Mouse (Mus musculus) CH12.LX (cell line): ENCODE data around the gene S1pr4. TPM values are rescaled to one million over a fixed set of nuclear protein-coding genes. Genes with fewer than 3 reads are reported as not detected.

Source experiments
- DNase-seq: peaks from one replicate; pipeline ENCODE4 v3.0.0-alpha.2; 2013; ENCODE audit errors: extremely low read depth
- H3K27ac ChIP-seq: 2 replicates; pipeline ENCODE4 v1.5.1; 2012; ENCODE audit warnings: low read depth, mild to moderate bottlenecking, control low read depth, moderate library complexity; ENCODE audit not compliant: insufficient read depth
- H3K27me3 ChIP-seq: replicated peaks from 2 replicates; pipeline ENCODE3; 2012; ENCODE audit warnings: inconsistent platforms
- H3K36me3 ChIP-seq, 2 experiments: replicated peaks in 1 of 2; 2 replicates each; pipeline versions ENCODE3 to v1.6.1; 2012; ENCODE audit warnings: inconsistent platforms in 1 of 2, low read length in 1 of 2, mild to moderate bottlenecking in 1 of 2, mixed read lengths in 1 of 2, moderate library complexity in 1 of 2; ENCODE audit not compliant: control insufficient read depth in 1 of 2, insufficient read depth in 1 of 2
- H3K4me1 ChIP-seq, 2 experiments: 2 replicates each; pipeline ENCODE4 v1.6.1; 2012; ENCODE audit warnings: inconsistent platforms in 1 of 2, moderate library complexity in 1 of 2; ENCODE audit not compliant: insufficient read depth in 2 of 2, control insufficient read depth in 1 of 2
- H3K4me2 ChIP-seq: 2 replicates; pipeline ENCODE4 v1.6.1; 2012; ENCODE audit warnings: low read depth, mild to moderate bottlenecking, control low read depth; ENCODE audit not compliant: poor library complexity, insufficient read depth, severe bottlenecking
- H3K4me3 ChIP-seq, 3 experiments: fragments of 150-350 bp in 1 of 3; sonication (generic) in 1 of 3; replicated peaks in 1 of 3; 2 replicates each; pipeline versions ENCODE3 to v1.5.1; 2011 to 2012; ENCODE audit warnings: low read depth in 2 of 3, low read length in 2 of 3, mild to moderate bottlenecking in 2 of 3, moderate library complexity in 2 of 3, control low read depth in 1 of 3, improper control_type of control experiment in 1 of 3, inconsistent platforms in 1 of 3, mixed read lengths in 1 of 3; ENCODE audit not compliant: poor library complexity in 1 of 3
- H3K79me2 ChIP-seq: replicated peaks from 2 replicates; pipeline ENCODE4 v1.6.1; 2012; ENCODE audit warnings: mild to moderate bottlenecking, moderate library complexity; ENCODE audit not compliant: control insufficient read depth, poor library complexity, insufficient read depth, severe bottlenecking; ENCODE audit errors: extremely low read depth
- H3K9ac ChIP-seq: 2 replicates; pipeline ENCODE4 v1.6.1; 2012; ENCODE audit warnings: low read depth, mild to moderate bottlenecking, control low read depth, moderate library complexity; ENCODE audit not compliant: insufficient read depth
- H3K9me3 ChIP-seq: replicated peaks from 2 replicates; pipeline ENCODE3; 2012; ENCODE audit warnings: low read length, inconsistent platforms, mixed read lengths
- BHLHE40 ChIP-seq: IDR thresholded peaks from 2 replicates; pipeline ENCODE4 v1.6.1; 2011; ENCODE audit warnings: mild to moderate bottlenecking, low read depth, low read length, improper control_type of control experiment
- CHD1 ChIP-seq: IDR thresholded peaks from 2 replicates; pipeline ENCODE4 v1.6.1; 2012; ENCODE audit warnings: low read depth, low read length, improper control_type of control experiment, inconsistent platforms
- CTCF ChIP-seq, 2 experiments: IDR thresholded peaks in 1 of 2; conservative IDR thresholded peaks in 1 of 2; 2 replicates each; pipeline ENCODE4 v1.5.1; 2011 to 2012; ENCODE audit warnings: low read depth in 2 of 2, low read length in 2 of 2, improper control_type of control experiment in 1 of 2, inconsistent platforms in 1 of 2, mild to moderate bottlenecking in 1 of 2, moderate library complexity in 1 of 2
- E2F4 ChIP-seq: IDR thresholded peaks from 2 replicates; pipeline ENCODE4 v1.6.1; 2011; ENCODE audit warnings: low read depth, low read length, improper control_type of control experiment; ENCODE audit not compliant: insufficient replicate concordance
- ELF1 ChIP-seq: IDR thresholded peaks from 2 replicates; pipeline ENCODE4 v1.6.1; 2014; ENCODE audit warnings: low read depth, mild to moderate bottlenecking, inconsistent platforms, low read length, improper control_type of control experiment
- EP300 ChIP-seq: IDR thresholded peaks from 2 replicates; pipeline ENCODE4 v1.6.1; 2011; ENCODE audit warnings: low read length, improper control_type of control experiment
- ETS1 ChIP-seq: conservative IDR thresholded peaks from 2 replicates; pipeline ENCODE4 v1.6.1; 2012; ENCODE audit warnings: low read depth, mild to moderate bottlenecking, inconsistent platforms, low read length, improper control_type of control experiment, moderate library complexity
- GABPA ChIP-seq: IDR thresholded peaks from 2 replicates; pipeline ENCODE4 v1.6.1; 2012; ENCODE audit warnings: low read depth, low read length, improper control_type of control experiment, inconsistent platforms; ENCODE audit not compliant: insufficient replicate concordance
- JUN ChIP-seq: IDR thresholded peaks from 2 replicates; pipeline ENCODE4 v1.6.1; 2011; ENCODE audit warnings: low read depth, mild to moderate bottlenecking, low read length, improper control_type of control experiment, moderate library complexity; ENCODE audit not compliant: insufficient read depth
- MAFK ChIP-seq: IDR thresholded peaks from 2 replicates; pipeline ENCODE4 v1.6.1; 2011; ENCODE audit warnings: low read length, improper control_type of control experiment; ENCODE audit not compliant: insufficient replicate concordance
- MAX ChIP-seq: IDR thresholded peaks from 2 replicates; pipeline ENCODE4 v1.6.1; 2011; ENCODE audit warnings: low read length, improper control_type of control experiment
- MAZ ChIP-seq: IDR thresholded peaks from 2 replicates; pipeline ENCODE4 v1.6.1; 2012; ENCODE audit warnings: low read depth, mild to moderate bottlenecking, inconsistent platforms, low read length, improper control_type of control experiment, moderate library complexity
- MEF2A ChIP-seq: IDR thresholded peaks from 2 replicates; pipeline ENCODE4 v1.6.1; 2014; ENCODE audit warnings: low read depth, mild to moderate bottlenecking, inconsistent platforms, low read length, improper control_type of control experiment, borderline replicate concordance
- MXI1 ChIP-seq: IDR thresholded peaks from 2 replicates; pipeline ENCODE4 v1.6.1; 2011; ENCODE audit warnings: mild to moderate bottlenecking, low read depth, low read length, improper control_type of control experiment
- NRF1 ChIP-seq: IDR thresholded peaks from 2 replicates; pipeline ENCODE4 v1.6.1; 2014; ENCODE audit warnings: low read depth, mild to moderate bottlenecking, inconsistent platforms, low read length, improper control_type of control experiment, moderate library complexity
- PAX5 ChIP-seq: IDR thresholded peaks from 2 replicates; pipeline ENCODE4 v1.6.1; 2012; ENCODE audit warnings: low read length, inconsistent platforms, mixed read lengths
- POLR2A ChIP-seq: IDR thresholded peaks from 2 replicates; pipeline ENCODE4 v1.6.1; 2011; ENCODE audit warnings: low read depth, mild to moderate bottlenecking, improper control_type of control experiment, low read length
- POLR2AphosphoS2 ChIP-seq: IDR thresholded peaks from 2 replicates; pipeline ENCODE4 v1.6.1; 2011; ENCODE audit warnings: low read depth, low read length, improper control_type of control experiment
- RAD21 ChIP-seq: IDR thresholded peaks from 2 replicates; pipeline ENCODE4 v1.6.1; 2011; ENCODE audit warnings: low read depth, mild to moderate bottlenecking, low read length, improper control_type of control experiment, moderate library complexity
- RCOR1 ChIP-seq: conservative IDR thresholded peaks from 2 replicates; pipeline ENCODE4 v1.6.1; 2012; ENCODE audit warnings: low read depth, mild to moderate bottlenecking, inconsistent platforms, low read length, improper control_type of control experiment
- TCF12 ChIP-seq: IDR thresholded peaks from 2 replicates; pipeline ENCODE4 v1.6.1; 2014; ENCODE audit warnings: low read depth, mild to moderate bottlenecking, inconsistent platforms, low read length, improper control_type of control experiment
- USF1 ChIP-seq: IDR thresholded peaks from 2 replicates; pipeline ENCODE4 v1.6.1; 2014; ENCODE audit warnings: low read depth, mild to moderate bottlenecking, inconsistent platforms, low read length, improper control_type of control experiment
- USF2 ChIP-seq: conservative IDR thresholded peaks from 2 replicates; pipeline ENCODE4 v1.6.1; 2011; ENCODE audit warnings: low read depth, low read length, improper control_type of control experiment
- ZC3H11A ChIP-seq: IDR thresholded peaks from 2 replicates; pipeline ENCODE4 v1.6.1; 2012; ENCODE audit warnings: low read depth, mild to moderate bottlenecking, inconsistent platforms, low read length, improper control_type of control experiment
- ZKSCAN1 ChIP-seq: IDR thresholded peaks from 2 replicates; pipeline ENCODE4 v1.6.1; 2012; ENCODE audit warnings: low read depth, inconsistent platforms, low read length, improper control_type of control experiment, borderline replicate concordance
- ZMIZ1 ChIP-seq: IDR thresholded peaks from 2 replicates; pipeline ENCODE4 v1.6.1; 2012; ENCODE audit warnings: low read depth, mild to moderate bottlenecking, inconsistent platforms, low read length, improper control_type of control experiment
- ZNF384 ChIP-seq: IDR thresholded peaks from 2 replicates; pipeline ENCODE4 v1.6.1; 2012; ENCODE audit warnings: low read depth, low read length, improper control_type of control experiment, inconsistent platforms
- dilution Hi-C: fragments of 300-500 bp; cut with MboI; formaldehyde crosslinking; loops from 2 replicates; pipeline ENCODE4 v1.14.3; 2020; ENCODE audit warnings: low sequenced_read_pairs; ENCODE audit not compliant: extremely low pct_unique_long_range_greater_than_20kb, extremely low pct_ligation_motif_present
- in situ Hi-C: fragments of 300-500 bp; cut with MboI; formaldehyde crosslinking; loops from 3 replicates; pipeline ENCODE4 v1.14.3; 2019; ENCODE audit warnings: low sequenced_read_pairs, low pct_ligation_motif_present, low pct_unique_long_range_greater_than_20kb, mixed read lengths
- polyA plus RNA-seq: library from polyadenylated mRNA; unstranded; fragments of >175 nt; gene quantifications from 2 replicates; pipeline ENCODE4 v1.2.1, GENCODE M21; 2012; ENCODE audit warnings: low read depth; ENCODE audit not compliant: insufficient read length
- total RNA-seq, 2 experiments: library from RNA; depleted of rRNA; stranded (reverse); fragments of 300-350 nt in 1 of 2; fragments of >200 nt in 1 of 2; gene quantifications; 2 replicates each; pipeline ENCODE4 v1.2.3; 2012 to 2014

The S1pr4 gene
- total and polyA plus RNA-seq, 3 experiments = 0.19 to 0.30 TPM; not detected in 1

- no peak for DNase-seq
- H3K79me2 ChIP-seq = no peaks in the 10 kb centered on the region
- H3K27ac ChIP-seq = no peak overlapping the region
- TF ChIP-seq ELF1 = no peak
- no peak for TF ChIP-seq ZKSCAN1
- TF ChIP-seq MEF2A = no peak
- TF ChIP-seq NRF1 = no peak
- no peak for TF ChIP-seq GABPA
- no peak for TF ChIP-seq CTCF (conservative IDR thresholded peaks at IDR 0.05 in 1 of 2, IDR thresholded peaks at IDR 0.05 in 1 of 2; ENCODE audit: low read depth in 2 of 2, low read length in 2 of 2)
- no peak for TF ChIP-seq JUN
- no peak for TF ChIP-seq USF1
- TF ChIP-seq MXI1 = no peak
- TF ChIP-seq RAD21 = no peak
- TF ChIP-seq RCOR1 = no peak
- TF ChIP-seq EP300 = no peak
- dilution Hi-C loops = no loop called here
- in situ Hi-C loops = no loop called here
- H3K9ac ChIP-seq = no peak overlapping the region
- no peaks in the 10 kb centered on the region for H3K36me3 ChIP-seq
- H3K4me1 ChIP-seq = no peaks in the 10 kb centered on the region
- no peak overlapping the region for H3K4me3 ChIP-seq
- no peaks in the 10 kb centered on the region for H3K9me3 ChIP-seq
- no peak overlapping the region for H3K4me2 ChIP-seq
- H3K27me3 ChIP-seq = peaks cover 87% of the 10 kb centered on the region
Measured at GRCm38 (mm10) chr10:81452947-81453288, 47.0 kb downstream of the S1pr4 start.

GRCm38 (mm10) chr10:81452237-81452946 lies 47.5 kb downstream of the S1pr4 start:
- no peak for DNase-seq
- peaks cover 86% of the 10 kb centered on the region for H3K27me3 ChIP-seq

More at GRCm38 (mm10) chr10:81452237-81452946, 47.5 kb downstream of the S1pr4 start:
- no peak overlapping the region for H3K4me2 ChIP-seq
- no peaks in the 10 kb centered on the region for H3K36me3 ChIP-seq
- no peak overlapping the region for H3K9ac ChIP-seq
- dilution Hi-C loops (no loop called here), in situ Hi-C loops (no loop called here)
- TF ChIP-seq MAZ = no peak
- TF ChIP-seq USF2 = no peak
- no peak for TF ChIP-seq CHD1
- no peak for TF ChIP-seq NRF1
- no peak for TF ChIP-seq E2F4
- TF ChIP-seq ZNF384 = no peak
- no peak for TF ChIP-seq USF1
- no peak for TF ChIP-seq MXI1
- no peak for TF ChIP-seq POLR2AphosphoS2
- no peak for TF ChIP-seq ETS1
- TF ChIP-seq MAFK = no peak
- TF ChIP-seq BHLHE40 = no peak
- no peak for TF ChIP-seq PAX5
- no peak for TF ChIP-seq RCOR1
- TF ChIP-seq ZC3H11A = no peak
- no peak for TF ChIP-seq TCF12
- no peak for TF ChIP-seq MAX
- TF ChIP-seq ZMIZ1 = no peak
- TF ChIP-seq POLR2A = no peak
- TF ChIP-seq EP300 = no peak
- H3K9me3 ChIP-seq = no peaks in the 10 kb centered on the region
- no peaks in the 10 kb centered on the region for H3K4me1 ChIP-seq
- H3K79me2 ChIP-seq = no peaks in the 10 kb centered on the region
- H3K4me3 ChIP-seq = no peak overlapping the region
- H3K27ac ChIP-seq = no peak overlapping the region
